Mouse (Mus musculus): ENCODE data around the gene Rala.
"Not testable (repeated sequence)": the region's sequence is repeated elsewhere in the genome, so short reads cannot be mapped to it uniquely, and the experiment has no call there.

Gene Rala

DNA sequence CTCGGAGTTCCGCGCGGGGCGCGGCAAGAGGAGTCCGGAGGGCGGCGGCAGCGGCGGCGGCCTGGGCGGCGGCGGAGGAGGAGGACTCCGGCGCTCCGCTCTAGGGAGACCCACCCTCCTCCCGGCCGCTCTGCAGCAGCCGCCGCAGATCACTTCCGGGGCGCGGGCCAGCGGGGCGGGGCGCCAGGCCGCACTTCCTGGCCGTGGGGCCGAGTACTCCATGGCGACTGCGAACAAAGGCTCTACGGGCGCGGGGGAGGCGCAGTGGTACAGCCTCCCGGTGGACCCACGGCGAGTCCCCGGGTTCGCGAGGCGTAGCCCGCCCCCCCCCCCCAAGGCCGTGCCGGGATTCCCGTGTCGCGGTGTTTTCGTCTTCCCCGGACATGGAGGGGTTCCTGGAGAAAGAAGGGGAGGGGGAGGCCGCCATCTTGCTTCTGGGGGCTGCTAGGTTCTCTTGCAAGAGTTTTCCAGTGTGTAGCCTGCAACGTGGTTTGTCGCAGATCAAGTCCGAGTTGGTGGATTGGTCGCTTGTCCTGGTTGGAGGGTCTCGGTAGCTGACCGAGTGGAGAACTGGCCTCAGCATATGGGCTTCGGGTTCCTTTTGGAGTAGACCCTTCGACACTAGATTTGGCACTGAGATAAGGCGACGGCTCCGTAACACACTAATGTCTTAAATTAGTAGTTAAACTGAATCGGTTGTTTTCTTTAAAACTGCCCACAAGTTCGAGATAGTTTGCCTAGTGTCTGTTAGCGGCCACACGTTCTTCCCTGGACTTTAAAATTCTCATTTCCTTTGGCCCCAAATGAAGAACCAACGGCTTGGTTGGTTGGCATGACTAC is at the start of gene Rala:
Gene Rala (minus strand): TSS at position 162 of the 840 bp plus-strand sequence.
- peak; percentile 96 for DNase-seq

DNA sequence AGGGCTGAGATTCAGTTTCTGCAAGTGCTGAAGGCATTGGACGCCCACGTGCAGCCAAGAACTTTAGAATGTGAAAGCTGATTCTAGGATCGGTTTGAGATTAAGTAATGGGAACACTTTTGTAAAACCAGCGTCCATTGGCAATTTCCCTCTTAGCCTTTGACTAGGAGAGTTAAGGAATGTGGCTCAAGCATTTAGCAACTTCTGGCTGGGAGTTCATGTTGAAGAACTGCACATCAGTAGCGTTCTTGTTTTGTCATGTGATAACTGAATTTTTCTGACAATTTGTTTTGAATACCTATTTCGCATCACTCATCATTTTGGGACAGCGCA is 49.4 kb upstream of the Rala start:
- no peak for DNase-seq

DNA sequence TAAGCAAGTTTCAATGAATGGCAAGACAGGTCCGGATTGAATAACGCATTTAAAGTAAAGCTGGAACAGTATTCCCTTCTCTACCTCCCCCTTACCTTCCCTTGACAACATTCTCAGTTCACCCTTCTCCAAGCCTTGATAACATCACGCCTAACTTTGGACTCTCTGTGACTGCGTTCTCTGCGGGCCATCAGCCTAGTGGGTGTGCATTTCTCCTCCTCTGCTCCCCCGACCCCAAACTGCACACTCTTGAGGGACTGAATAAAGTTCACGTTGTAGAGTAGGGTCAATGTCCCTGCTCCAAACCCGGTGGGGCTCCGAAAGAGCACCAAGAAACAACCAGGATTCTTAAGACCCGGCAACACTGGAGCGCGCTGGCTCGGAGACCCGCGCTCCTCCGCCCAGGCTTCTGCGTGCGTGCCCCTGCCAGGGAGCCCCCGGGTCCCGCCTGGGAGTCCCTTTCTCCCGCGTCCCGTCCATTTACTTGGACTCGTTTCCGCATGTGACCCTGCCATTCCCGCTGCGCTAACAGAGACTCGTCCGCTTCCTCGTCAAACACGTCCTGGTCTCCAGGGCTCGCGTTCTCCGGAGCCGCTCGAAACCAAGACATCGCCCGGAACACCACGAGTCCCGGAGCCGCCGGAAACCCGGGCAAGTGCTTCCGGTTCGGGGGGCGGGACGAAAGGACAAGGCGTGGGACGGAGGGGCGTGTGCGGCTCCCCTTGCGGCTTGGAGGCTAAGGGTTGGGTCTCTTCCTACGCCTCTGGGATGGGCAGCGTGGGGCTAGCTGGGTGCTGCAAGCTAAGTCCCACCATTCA is 48.9 kb upstream of the Rala start, which contains the start of gene Yae1d1:
Gene Yae1d1 (minus strand): TSS at position 653 of the 818 bp plus-strand sequence.
- DNase-seq, result peak; percentile 96

DNA sequence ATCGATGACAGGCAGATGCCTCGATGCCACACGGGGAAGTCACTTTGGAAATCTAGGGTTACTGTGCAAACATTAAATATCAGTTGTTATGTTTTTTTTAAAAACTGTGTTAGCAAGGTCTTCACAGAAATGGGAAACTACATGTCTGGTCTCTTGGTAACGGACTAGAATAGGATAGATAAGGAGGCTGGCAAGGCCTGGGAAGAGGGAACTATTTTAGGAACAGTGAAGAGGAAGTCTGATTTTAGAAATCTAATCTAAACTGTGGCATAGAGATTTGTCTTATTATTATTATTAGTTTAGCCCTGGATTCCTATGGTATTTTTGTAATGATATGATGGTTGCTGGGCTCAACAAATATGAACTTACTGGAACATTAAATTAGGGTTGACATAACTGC is 48.0 kb upstream of the Rala start:
- DNase-seq, result no peak

DNA sequence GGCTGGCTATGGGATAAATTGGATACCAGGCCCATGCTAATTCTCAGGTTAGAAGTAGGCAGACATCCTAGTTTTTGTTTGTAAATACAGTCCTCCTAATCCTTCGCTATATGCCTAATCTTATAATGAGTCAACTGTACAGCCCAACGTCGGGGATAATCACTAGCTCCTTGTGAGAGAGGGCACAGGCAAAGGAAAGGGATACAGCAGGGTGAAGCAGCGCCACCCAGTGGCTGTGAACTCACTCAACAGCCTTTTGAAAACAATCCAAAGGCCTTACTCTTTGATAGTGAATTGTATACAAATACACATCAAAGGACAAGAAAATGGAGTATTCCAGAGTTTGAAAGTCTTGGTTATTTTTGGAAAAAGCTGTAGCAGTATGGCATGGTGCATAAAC is 39.2 kb upstream of the Rala start:
- DNase-seq, result peak; percentile 59

DNA sequence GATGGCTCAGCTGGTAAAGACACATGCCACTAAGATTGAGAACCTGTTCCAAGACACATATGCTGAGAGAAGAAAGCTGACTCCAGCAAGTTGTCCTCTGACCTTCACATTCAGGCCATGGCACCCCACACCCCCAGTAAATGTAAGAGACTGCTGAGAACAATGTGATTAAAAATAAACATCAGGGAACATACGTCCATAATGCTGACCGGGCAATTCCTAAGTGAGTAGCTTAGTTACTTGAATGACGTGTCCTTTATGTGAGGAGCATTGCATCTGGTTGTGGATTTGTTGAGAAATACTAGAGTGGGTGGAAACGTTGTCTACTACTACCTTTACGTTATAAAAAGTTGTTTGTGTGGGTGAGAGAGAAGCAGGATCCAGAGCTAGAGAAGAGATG is 38.6 kb upstream of the Rala start:
- DNase-seq, result no peak

DNA sequence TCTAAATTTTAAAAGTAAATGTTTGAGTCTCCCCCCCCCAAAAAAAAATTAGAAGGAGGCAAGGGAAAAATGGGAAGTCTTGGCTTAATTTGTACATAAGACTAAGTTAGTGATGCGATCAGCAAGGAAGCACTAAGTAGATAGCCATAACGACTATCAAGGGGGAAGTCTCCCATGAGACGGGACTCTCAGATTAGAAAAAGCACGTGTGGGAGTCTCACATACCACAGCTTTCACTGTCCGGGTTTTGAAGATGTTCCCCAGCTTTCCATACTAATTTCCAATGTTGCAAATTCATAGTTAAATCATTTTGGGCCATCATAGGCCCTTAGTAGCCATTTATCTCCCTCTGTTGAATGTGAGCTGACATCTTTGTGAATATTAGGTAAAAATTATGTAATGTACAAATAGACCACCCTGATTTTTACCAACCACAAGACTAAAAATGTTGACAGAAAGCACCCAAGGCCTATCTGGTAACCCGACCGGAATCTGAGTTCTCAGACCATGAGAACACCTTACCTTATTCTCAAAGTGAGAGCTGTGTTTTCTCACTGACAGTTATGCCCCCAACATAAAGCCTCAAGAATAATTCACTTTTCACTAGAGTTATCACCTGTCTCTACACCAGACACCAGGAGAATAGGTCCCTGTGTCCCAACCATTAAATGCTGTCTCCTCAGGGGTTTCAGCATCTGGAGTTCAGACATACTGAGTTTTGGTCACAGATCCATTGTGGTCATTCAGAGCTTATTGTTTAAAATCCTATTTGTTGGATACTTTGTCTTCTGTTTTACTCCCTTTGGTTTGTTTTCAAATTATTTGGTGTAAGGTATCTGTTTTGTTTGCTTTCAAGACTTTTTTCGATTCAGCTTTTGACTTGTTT is 33.1 kb upstream of the Rala start:
- no peak for DNase-seq

DNA sequence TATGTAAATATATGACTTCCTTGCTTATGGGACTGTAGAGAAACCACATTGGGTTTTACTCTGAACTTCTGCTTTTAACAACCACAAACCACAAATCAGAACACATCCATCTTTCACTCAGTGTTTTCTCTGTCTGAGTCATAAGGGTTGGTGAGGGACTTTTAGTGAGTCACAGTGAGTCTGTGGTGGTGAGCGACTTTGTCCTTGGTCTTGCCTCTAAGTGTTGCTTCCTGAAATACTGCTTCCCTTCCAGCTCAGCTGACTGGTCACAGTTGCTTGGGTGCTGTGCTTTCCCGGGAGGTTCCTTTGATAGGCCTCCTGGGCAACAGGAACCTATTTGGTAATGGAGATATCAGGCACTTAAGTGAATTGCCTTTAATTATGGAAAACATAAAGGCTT is 31.9 kb upstream of the Rala start:
- DNase-seq, result no peak

DNA sequence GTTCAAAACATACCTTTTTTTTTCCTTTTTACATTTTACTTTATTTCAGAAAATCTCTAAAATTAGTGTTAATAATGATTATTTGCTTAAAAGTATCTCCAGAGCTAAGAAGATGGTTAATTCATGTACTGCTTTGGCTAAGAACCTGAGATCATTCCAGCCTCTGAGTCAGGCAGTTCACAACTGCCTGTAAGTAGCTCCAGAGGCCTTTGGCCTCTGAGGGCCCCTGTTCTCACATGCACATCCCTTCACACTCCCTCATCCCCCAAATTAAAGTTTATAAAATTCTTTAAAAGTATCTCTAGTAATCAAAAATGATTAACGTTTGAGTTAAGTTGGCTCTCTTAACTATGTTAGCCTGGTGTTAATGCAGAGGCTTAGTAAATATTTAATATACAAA is 31.4 kb upstream of the Rala start:
- DNase-seq, result no peak

DNA sequence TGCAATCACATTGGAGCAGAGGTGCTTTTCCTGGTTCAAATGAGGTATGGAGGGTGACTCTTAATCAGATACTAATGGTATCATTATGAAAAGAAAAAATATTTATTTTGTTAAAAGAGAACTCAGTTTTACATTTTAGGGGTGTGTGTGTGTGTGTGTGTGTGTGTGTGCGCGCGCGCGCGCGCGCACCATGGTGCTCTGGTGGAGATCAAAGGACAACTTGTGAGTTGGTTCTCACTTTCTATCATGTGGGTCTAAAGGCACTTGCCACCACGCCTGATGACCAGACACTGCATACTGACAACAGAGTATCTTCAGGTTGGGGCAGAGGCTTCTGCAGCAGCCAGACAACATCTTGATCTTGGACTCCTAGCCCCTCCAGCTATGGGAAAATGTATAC is 30.7 kb upstream of the Rala start:
- no peak for DNase-seq

DNA sequence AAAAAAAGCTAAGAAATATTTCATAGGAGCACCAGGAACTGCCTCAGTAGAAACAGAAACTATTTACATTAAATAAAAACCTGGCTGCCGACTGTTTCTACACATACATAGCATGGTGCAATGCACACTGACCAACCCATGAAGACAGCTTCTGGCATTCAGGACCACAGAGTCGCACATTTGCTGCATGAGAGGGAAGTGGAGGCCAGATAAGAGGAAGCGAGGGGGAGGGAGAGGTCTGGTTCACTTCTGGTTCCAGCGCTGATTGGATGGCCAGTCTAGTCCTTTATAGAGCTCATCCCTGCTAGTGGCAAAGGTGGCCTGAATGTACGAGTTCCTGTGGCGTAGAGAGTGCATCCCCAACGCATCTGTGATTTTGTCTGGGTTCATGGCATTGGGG is 16.6 kb upstream of the Rala start:
- DNase-seq, result no peak

DNA sequence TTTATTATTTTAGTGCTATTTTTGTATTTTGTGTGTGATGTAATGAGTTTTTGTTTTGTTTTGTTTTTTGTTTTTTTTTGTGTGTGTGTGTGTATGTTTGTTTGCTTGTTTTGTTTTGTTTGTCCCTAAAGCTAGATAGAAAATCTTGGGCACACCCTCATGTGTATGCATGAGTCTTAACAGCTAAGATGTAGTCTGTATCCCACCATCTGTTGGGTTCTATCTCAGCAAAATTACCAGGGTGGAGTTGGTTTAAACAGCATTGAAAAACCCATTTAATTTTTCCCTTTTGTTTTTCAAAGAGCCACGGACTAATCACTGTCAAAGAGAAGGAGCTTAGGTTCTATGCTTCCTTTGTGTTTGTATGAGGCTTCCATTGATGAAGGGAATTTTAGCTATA is 10.2 kb upstream of the Rala start:
- DNase-seq, result no peak

DNA sequence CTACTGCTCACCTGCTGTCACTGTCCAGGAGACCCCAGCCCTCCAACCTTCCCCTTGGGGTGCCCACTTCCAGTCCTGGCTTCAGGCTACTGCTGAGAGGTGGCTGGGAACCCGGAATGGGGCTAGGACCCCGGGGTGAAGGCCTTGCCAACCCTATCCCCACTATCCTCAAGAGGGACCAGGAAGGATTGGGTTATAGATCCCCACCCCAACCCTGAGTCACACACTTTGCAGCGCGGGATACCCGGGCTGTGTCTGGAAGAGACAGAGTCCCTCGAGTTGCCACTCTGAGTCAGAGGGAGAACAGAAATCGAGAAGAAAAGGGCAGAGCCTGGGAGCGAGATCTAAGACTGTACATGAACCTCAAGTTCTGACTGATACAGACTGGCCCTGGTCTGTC is 6.5 kb upstream of the Rala start:
- not testable (repeated sequence) for DNase-seq

DNA sequence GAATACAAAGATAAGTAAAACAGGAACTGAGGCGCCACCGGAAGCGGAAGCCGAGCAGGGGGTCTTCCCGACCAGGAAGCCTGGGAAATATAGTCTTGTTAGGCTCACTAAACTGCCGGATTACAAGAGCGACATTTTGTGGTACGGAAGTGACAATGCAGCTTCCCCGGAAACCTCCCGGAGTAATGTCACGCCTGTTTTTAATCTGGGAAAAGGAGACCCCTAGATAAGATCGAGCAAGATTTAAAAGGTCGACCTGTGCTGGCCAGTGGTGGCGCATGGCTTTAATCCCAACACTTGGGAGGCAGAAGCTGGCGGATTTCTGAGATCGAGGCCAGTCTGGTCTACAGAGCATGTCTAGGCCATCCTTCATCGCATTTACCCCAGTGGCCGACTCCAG is 5.5 kb upstream of the Rala start:
- no peak for DNase-seq

DNA sequence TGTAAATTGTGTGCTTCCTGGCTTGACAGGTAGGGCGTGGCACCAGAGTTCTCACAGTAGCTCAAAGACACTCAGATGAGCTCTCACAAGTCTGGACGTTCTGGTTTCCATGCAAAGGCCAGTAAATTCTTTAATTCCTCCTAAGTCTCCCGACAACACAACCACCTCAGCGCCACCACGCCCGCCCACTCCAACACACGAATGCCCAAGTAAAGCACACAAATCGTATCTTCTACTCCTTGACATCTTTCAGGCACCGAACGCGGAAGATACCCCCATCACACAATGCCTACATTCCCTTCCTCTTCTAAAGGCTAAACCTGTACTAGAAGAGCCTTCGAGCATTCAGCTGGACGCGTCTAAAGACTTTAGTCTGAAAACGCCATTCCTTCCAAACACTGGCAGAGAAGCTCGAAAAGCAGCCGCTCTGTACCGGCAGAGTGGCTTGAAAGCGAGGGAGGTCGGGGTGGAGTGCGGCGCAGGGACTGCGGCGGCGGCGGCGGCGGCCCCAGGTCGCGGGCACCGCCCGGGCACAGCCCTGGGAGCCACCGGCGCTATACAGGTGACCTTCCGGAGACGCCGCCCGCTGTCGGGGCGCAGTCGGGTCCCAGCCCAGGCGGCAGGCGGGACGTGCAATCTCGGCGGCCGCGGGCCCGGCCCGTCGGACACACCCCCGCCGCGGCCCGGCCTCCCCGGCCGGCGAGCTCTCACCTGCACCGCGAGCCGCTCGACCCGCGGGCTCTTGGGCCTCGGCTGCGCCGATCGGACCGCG is 547 bp downstream of the Rala start:
- DNase-seq, result peak; percentile 29

DNA sequence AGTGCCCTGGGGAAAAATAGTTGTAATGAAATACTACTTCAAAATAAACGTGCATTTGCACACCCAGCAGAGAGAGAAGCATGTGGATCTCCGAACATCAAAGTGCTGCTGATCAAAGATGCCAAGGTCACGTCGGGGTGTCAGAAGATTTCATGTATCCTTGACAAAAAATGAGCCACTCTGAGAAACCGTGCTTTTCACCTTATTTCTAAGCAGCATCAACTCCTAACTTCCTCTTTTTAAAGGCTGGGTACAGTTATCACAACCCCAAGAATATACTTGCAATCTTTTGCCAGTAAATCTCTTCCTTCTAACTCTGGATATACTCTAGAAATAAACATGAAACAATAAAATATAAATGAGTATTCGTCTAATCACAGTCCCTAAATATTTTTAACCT is 1.7 kb downstream of the Rala start:
- no peak for DNase-seq

DNA sequence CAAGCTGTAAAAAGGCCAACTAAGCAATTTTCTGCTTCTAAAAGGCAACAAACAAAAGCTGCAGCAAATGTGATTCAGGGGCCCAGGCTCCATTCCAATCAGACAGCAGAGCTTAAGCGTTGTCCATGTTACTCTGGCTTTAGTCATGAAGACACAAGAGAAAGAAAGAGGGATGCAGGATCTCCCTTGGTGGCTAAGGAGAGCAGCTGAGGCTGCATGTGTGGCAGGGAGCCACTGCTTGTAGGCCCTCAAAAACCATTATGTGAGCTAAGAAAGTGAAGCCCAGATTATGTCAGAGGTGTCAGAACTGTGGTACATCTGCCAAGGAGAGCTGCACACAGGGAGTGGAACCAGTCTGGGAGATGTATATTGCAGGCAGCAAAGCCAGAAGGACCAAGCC is 36.7 kb downstream of the Rala start:
- DNase-seq, result no peak

DNA sequence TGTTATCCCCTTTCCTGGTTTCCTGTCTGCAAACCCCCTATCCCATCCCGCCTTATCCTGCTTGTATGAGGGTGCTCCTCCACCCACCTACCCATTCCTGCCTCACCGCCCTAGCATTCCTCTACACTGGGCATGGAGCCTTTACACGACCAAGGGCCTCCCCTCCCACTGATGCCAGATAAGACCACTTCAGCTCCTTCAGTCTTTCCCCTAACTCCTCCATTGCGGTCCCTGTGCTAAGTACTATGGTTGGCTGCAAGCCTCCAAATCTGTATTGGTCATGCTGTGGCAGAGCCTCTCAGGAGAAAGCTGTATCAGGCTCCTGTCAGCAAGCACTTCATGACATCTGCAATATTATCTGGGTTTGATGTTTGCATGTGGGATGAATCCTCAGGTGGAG is 42.6 kb downstream of the Rala start:
- no peak for DNase-seq

DNA sequence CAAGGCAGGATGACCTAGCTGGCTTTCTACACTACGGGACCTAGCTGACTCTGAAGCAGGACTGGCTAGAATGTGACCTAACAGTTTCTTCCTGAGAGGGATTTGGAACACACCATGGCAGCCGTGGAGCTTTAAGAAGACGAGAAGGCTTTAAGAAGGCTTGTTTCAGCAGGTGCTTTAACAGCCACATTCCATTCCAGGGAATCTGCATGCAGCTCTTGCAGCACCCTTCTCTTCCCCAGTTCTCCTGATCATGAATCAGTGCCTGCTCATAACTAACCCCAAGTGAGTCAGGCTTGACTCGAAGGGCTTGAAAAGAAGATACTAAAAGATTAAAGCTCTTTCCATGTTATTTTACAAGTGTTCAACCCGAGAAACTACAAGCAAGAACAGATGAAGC is 43.4 kb downstream of the Rala start:
- DNase-seq, result no peak

DNA sequence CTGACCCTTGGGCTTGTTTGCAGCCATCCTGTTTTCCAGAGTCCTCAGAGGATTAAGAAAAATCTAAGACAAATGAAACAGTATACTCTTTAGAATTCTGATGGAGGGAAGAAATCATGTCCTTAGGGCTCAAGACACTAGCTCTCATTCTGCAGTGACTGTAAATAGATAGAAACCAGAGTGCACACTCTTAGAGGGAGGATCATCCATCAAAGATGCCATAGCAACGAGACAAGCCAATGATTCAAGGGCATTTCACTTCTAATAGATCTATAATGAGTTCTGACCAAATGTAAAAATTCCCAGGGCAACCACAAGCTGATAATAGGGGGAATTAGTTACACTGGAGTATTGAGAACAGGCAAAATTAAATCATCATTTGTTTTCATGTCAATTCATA is 47.0 kb downstream of the Rala start:
- DNase-seq, result no peak

DNA sequence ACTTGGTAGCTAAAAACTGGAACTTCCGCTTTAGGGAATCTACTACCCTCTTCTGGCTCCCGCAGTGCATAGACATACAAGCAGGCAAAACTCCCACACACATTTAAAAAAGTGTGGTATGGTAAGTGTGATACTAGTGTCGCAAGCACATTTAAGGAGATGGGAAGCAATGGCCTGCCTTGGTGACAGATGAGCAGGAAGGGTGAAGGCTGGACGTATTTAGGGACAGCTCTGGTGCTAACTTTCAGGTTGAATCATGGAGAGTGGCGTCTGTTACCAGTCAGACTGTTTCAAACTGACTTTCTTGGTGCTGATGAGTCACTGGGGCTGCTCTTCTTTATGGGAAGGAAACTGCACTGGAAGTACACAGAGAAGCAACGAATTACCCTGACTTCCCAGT is 52.5 kb downstream of the Rala start:
- no peak for DNase-seq

DNA sequence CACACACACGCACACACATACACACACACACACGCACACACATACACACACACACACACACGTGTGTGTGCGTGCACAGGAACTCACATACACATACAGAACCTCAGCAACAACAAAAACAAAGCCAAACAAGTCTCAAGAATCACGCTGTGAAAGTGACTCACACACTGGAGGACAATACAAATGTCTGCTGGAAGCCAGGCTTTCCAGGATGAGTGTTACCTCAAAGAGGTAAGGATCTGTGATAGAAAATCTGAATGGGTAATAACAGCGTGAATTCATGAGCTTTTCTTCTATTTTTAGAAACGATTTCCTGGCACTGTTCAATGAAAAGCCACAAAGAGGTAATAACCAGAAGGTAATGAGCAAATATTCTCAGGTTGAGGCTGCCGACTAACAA is 59.8 kb downstream of the Rala start:
- DNase-seq, result no peak

DNA sequence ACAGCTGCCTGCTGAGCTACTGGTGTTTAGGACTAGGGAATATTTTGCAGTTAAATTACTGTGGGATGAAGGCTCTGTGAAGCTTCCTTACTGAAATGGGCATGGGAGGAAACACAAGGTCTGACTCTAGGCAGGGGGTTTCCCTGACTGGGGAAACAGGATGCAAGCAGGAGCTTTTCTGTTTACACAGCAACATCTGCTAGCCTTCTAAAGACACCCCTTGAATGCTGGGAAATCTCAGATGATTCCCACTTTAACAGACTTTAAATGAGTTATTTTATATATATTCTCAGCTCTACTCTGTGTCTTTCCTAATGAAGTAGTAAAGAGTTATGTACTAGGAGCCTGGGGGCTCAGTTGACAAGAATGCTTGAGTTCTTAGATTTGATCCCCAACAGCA is 65.0 kb downstream of the Rala start:
- no peak for DNase-seq

Data from right cerebral cortex, postnatal 4 days (tissue).